Mouse (Mus musculus): ENCODE measurements around the gene Nenf.

The Nenf gene

GRCm38 (mm10) chr1:191318686-191319085 lies 692 bp upstream of the Nenf start:
- no peak for DNase-seq (ENCODE audit: low spot score)

DNA sequence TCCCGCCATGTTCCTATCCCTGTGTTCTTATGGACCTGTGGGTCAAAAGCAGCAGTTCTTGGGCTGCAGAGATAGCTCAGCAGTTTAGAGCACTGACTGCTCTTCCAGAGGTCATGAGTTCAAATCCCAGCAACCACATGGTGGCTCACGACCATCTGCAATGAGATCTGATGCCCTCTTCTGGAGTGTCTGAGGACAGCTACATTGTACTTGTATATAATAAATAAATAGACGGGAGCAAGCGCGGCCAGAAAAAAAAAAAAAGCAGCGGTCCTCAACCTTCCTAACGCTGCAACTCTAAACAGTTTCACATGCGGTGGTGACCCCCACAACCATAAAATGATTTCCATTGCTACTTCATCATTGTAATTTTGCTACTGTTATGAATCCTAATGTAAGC lies 1.2 kb downstream of the Nenf start:
- DNase-seq (ENCODE audit: low spot score) = no peak

- no peak for DNase-seq (ENCODE audit: low spot score)
These were observed 4.1 kb downstream of the Nenf start for GRCm38 (mm10) chr1:191313926-191314325.

GRCm38 (mm10) chr1:191313158-191313557 lies 4.8 kb downstream of the Nenf start:
- DNase-seq (ENCODE audit: low spot score) = no peak

- DNase-seq (ENCODE audit: low spot score) = peak; percentile 88
These were observed 5.5 kb downstream of the Nenf start for GRCm38 (mm10) chr1:191312513-191312941.

- no peak for DNase-seq (ENCODE audit: low spot score)
These were observed 6.6 kb downstream of the Nenf start for GRCm38 (mm10) chr1:191311296-191311898.

- DNase-seq (ENCODE audit: low spot score) = no peak
These were observed 10.1 kb downstream of the Nenf start for GRCm38 (mm10) chr1:191307766-191308455.

- DNase-seq (ENCODE audit: low spot score) = no peak
These were observed 11.7 kb downstream of the Nenf start for GRCm38 (mm10) chr1:191306316-191306715.

DNA sequence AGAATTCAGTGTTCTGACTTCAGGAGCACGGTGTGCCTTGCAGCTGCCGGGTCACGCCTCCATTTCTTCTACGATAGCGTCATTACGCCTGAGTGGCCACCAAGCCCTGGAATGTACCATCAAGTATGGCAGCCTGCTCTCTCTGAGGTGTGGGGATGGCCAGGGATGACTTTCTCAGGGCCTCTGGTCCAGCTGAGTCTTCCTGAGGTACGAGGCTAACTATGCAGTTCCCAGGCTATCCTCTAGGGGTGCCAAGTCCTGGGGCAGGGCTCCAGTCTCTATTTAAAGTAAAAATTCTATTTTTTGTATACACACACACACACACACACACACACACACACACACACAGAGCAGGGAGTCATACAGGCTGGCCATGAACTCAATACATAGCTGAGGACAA lies 12.4 kb downstream of the Nenf start:
- no peak for DNase-seq (ENCODE audit: low spot score)

GRCm38 (mm10) chr1:191304216-191304615 lies 13.8 kb downstream of the Nenf start:
- DNase-seq (ENCODE audit: low spot score) = no peak

- no peak for DNase-seq (ENCODE audit: low spot score)
These were observed 14.3 kb downstream of the Nenf start for GRCm38 (mm10) chr1:191303736-191304135.

DNA sequence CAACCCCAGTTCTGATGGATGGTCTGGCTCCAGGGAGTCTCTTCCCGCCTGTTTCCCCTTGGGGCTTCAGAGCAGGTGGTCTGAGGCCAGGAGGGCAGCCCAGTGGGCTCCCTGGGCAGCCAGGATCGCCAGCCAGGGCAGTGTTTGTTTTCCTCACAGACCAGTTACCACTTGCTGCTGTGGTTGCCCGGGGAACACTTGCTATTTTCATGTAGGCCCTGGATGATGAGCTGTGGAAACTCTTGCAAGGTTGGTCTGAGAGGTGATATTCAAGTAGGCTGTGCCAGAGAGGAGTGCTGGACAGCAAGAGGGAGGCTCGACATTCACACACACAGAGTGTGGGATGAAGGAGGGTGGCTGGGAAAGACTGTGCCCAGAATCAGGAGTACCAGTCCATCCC lies 16.1 kb downstream of the Nenf start:
- DNase-seq (ENCODE audit: low spot score) = no peak

- DNase-seq (ENCODE audit: low spot score) = peak; percentile 50
These were observed 18.6 kb downstream of the Nenf start for GRCm38 (mm10) chr1:191299215-191299942.

DNA sequence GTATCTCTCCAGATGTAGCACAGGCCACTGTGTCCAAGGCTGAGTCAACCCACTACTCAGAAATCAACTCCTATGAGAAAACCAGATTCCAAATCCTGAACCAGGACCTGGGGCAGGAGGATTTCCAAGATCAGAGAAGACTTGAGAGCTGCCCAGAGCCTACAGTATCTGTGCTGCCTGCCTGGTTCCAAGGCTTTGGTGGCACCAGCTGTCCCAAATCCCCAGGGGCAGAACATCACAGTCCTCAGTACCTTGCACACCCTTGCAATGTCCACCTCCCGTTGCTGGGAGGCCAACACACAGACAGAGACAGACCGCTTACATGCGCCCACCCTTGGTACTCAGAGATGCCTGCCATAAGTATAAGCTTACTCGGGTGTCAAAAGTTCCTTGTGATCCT lies 19.7 kb downstream of the Nenf start:
- DNase-seq (ENCODE audit: low spot score) = no peak

- no peak for DNase-seq (ENCODE audit: low spot score)
These were observed 21.5 kb downstream of the Nenf start for GRCm38 (mm10) chr1:191296445-191296844.

DNA sequence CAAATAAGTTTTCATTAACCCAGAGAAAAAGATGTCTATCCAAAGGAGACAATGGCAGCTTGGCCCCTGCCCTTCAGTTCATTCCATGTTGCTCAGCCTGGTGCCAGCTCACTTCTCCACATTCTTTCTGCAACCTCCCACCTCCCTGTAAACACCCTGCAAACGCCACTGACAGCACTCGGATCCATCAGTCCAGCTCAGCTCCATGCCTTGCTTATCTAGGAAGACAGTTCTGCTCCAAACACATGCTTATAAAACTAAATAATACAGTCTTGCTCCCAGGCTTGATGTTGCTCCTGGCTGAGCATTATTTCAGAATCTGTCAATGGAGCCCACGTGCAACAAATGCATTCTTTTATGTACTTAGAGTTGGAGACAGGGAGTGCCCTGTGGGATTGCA lies 22.2 kb downstream of the Nenf start:
- DNase-seq (ENCODE audit: low spot score) = no peak

- no peak for DNase-seq (ENCODE audit: low spot score)
These were observed 23.8 kb downstream of the Nenf start for GRCm38 (mm10) chr1:191293996-191294795.

DNA sequence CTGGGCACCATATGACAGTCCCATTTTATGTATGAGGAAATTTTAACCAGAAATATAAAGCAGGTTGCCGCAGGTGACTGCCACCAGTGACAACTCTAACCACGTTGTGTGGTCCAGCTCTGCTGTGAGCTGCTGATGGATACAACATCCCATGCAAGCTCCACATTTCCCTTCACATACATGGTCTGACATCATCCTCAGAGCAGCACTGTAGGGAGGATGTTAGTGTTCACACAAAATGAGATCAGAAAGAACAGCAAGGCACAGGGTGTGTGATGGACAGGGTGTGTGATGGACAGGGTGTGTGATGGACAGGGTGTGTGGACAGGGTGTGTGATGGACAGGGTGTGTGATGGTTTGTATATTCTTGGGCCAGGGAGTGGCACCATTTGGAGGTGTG lies 24.9 kb downstream of the Nenf start:
- DNase-seq (ENCODE audit: low spot score) = no peak

DNA sequence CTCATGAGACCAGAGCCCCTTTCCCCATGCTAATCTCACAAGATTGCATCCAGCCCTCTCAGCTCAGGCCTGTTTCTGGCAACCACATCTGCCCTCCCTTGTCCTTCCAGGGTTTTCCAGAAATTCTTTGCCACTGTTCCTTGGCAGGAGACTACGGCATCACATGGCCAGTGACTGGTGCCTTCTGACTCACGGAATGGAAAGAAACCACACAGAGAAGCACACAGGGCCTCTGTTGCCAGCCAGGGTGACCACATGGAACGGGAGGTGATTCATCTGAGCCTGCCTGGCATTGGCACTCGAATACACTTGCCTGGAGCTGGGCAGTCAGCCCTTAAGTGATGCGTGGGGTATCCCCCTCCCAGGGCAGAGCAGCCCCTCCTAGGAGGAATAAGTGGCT lies 25.6 kb downstream of the Nenf start:
- peak; percentile 72 for DNase-seq (ENCODE audit: low spot score)

DNA sequence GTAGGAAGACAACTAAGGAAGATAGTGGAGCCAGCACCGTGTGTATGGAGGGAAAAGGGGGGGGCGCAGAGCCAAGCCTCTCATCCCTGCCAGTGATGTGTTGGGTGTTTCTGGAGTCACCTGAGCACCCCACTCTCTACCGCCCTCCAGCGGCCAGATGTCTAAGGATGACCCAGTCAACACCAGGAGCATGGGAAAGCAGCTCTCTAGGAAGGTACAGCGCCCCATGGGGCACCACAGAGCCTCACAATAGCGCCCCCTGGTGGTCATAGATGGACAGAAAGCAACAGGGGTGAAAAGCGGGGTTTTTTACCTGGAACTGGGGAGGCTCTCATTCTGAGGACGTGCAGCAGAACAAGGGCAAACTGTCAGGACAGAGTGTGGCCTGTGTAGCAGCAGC lies 29.2 kb downstream of the Nenf start:
- peak; percentile 57 for DNase-seq (ENCODE audit: low spot score)

DNA sequence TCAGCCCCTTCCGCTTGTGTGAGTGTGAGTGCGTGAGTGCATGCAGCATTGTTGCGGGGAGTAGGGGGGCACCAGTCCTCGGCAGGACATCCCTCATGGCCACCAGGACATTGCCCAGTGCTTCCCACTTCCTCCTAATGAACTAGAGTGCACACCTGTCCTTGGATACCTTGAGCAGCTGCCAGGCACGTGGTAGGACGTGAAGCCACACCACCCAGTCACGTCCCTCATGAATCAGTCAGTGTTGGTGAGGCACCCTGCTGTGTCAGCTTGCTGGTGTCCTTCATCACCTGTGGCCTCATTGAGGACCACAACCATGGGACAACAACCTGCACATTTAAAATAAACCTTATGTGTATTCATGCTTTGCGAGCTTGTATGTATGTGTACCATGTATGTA lies 33.5 kb downstream of the Nenf start:
- DNase-seq (ENCODE audit: low spot score) = no peak

Data from layer of hippocampus, adult 11-12 months (tissue).